Comparison of ENCODE assay signal across 8 mouse cellular contexts in genomic region chr7:24316567-24317092, GRCm38 (mm10). TPM values are rescaled to one million over a fixed set of nuclear protein-coding genes. Genes with fewer than 3 reads are reported as not detected.
DNase-seq lines count a peak whose midpoint lies in the region; ATAC-seq and TF ChIP-seq lines count a peak whose summit lies in the region.

Gene Zfp94, minus strand, starts transcription at chr7:24316666.

- peak within 1 kb of the TSS; percentile 89 for H3K27ac ChIP-seq in gastrocnemius, adult 2 months
- peak within 1 kb of the TSS; percentile 78 for H3K27ac ChIP-seq in hindbrain, postnatal 0 days
- H3K27ac ChIP-seq in left cerebral cortex, adult 2 months = peak within 1 kb of the TSS; percentile 90

- peak within 1 kb of the TSS; percentile 87 for H3K4me3 ChIP-seq in gastrocnemius, adult 2 months
- H3K4me3 ChIP-seq in hindbrain, postnatal 0 days (ENCODE audit: low read length) = peak within 1 kb of the TSS; percentile 48
- peak within 1 kb of the TSS; percentile 78 for H3K4me3 ChIP-seq in left cerebral cortex, adult 2 months

- no peaks in the 10 kb centered on the region for H3K27me3 ChIP-seq in hindbrain, postnatal 0 days (ENCODE audit: insufficient read depth, low read length)

- intact Hi-C loops in gastrocnemius, adult 2 months (cut with DNase I) = loop anchor here (5.0 kb wide), 1 partner anchor 204 kb away; the partner anchor contains the start of gene Zfp112
- intact Hi-C loops in left cerebral cortex, adult 2 months (cut with DNase I) = loop anchor here (1.0 to 10.0 kb wide), 4 partner anchors 16 to 1438 kb away; partner anchors contain the start of genes Hnrnpul1, Zfp112, Zfp235 and Zfp61

- WGBS in hindbrain, postnatal 0 days = under 1% methylated on average over 33 of the region's 33 CpGs

- no peak for TF ChIP-seq CTCF in gastrocnemius, adult 2 months (IDR thresholded peaks at IDR 0.05)
- no peak for TF ChIP-seq CTCF in hindbrain, postnatal 0 days (IDR thresholded peaks at IDR 0.05; ENCODE audit: low read depth)
- no peak for TF ChIP-seq CTCF in left cerebral cortex, adult 2 months (IDR thresholded peaks at IDR 0.05)

- no peaks in the 10 kb centered on the region for H3K9me3 ChIP-seq in hindbrain, postnatal 0 days (ENCODE audit: low read length)

- peaks cover 7% of the 10 kb centered on the region for H3K36me3 ChIP-seq in hindbrain, postnatal 0 days (ENCODE audit: insufficient read depth, low read length)

- H3K4me2 ChIP-seq in hindbrain, postnatal 0 days (ENCODE audit: low read depth, low read length) = peak within 1 kb of the TSS; percentile 78

- H3K9ac ChIP-seq in hindbrain, postnatal 0 days (replicated peaks; ENCODE audit: low read length) = peak within 1 kb of the TSS; percentile 65

- peak; percentile 96 for ATAC-seq in common myeloid progenitor, adult 5-6 weeks (replicated peaks; ENCODE audit: low read depth, poor library complexity, severe bottlenecking)
- ATAC-seq in hindbrain, postnatal 0 days = peak; percentile 97
- peak; percentile 98 for ATAC-seq in megakaryocyte, adult 5-6 weeks (ENCODE audit: poor library complexity, severe bottlenecking)

- peak; percentile 97 for DNase-seq in ZHBTc4 (ENCODE audit: low read depth, low spot score)
- peak; percentile 96 for DNase-seq in gastrocnemius, adult 2 months
- DNase-seq in hindbrain, postnatal 0 days (ENCODE audit: low spot score) = peak; percentile 98
- peak; percentile 96 to 97 for DNase-seq in left cerebral cortex, adult 2 months (ENCODE audit: extremely low spot score in 1 of 2, low spot score in 2 of 2)
- DNase-seq in right cerebral cortex, adult 2 months (ENCODE audit: low spot score in 2 of 2) = peak; percentile 99
- peak; percentile 95 for DNase-seq in urinary bladder, postnatal 14 days (ENCODE audit: low spot score)

- peaks cover 5% of the 10 kb centered on the region; the same call in 1 of the 2 replicates for H3K4me1 ChIP-seq in hindbrain, postnatal 0 days (ENCODE audit: insufficient read depth, low read length)

RNA-seq across cellular contexts. Expression of gene Zfp94, which starts in this region (rescaled TPM):
- total RNA-seq in common myeloid progenitor, adult 5-6 weeks (2017) = 2.4 and 6.5 TPM in 2 replicates
- 1 to 10 TPM; 2.4 to 2.5 TPM for total RNA-seq in gastrocnemius, adult 2 months (2021)
- total RNA-seq in hindbrain, postnatal 0 days (2014; rRNA removed) = 9.6 and 12.0 TPM in 2 replicates
- 17.3 and 21.6 TPM in 2 replicates for polyA plus RNA-seq in hindbrain, postnatal 0 days (2015; fragmentation: Nextera tagmentation; extraction: Ambion mirVana)
- 10 to 100 TPM; 14.0 to 14.5 TPM for total RNA-seq in left cerebral cortex, adult 2 months (2021)
- 0.49 and 1.6 TPM in 2 replicates for total RNA-seq in megakaryocyte, adult 5-6 weeks (2015)
- 0.94 and 0.95 TPM in 2 replicates for total RNA-seq in megakaryocyte, adult 5-6 weeks (2017)

Comparison
In these comparisons a context has a peak if more than half of its experiments do, and no peak if none do; other contexts are left out.
1. Peak in every context shown above with its lines: DNase-seq, ATAC-seq, H3K4me3 ChIP-seq and H3K27ac ChIP-seq.